Mouse (Mus musculus) small intestine, adult 2 months (tissue): ENCODE results near the gene Gstp2. TPM values are rescaled to one million over a fixed set of nuclear protein-coding genes. Genes with fewer than 3 reads are reported as not detected.
A peak's percentile ranks its signal among the peaks of the same experiment; 100 is the strongest.

Experiments
- H3K27ac ChIP-seq: fragments of 200-500 bp; 2 replicates; pipeline ENCODE4 v1.5.1; 2012; ENCODE audit warnings: low read depth, low read length, control low read depth, inconsistent platforms; ENCODE audit not compliant: insufficient read depth
- H3K27me3 ChIP-seq: fragments of 200-500 bp; 2 replicates; pipeline ENCODE4 v1.6.1; 2012; ENCODE audit warnings: mild to moderate bottlenecking, moderate library complexity, low read length, inconsistent platforms; ENCODE audit not compliant: control insufficient read depth, insufficient read depth
- H3K36me3 ChIP-seq: fragments of 200-500 bp; 2 replicates; pipeline ENCODE4 v1.6.1; 2012; ENCODE audit warnings: mild to moderate bottlenecking, low read length, control low read depth, inconsistent platforms; ENCODE audit not compliant: control insufficient read depth, insufficient read depth
- H3K4me1 ChIP-seq: fragments of 200-500 bp; 2 replicates; pipeline ENCODE4 v1.6.1; 2012; ENCODE audit warnings: low read length, inconsistent platforms, mixed read lengths; ENCODE audit not compliant: control insufficient read depth, insufficient read depth, insufficient read length
- H3K4me3 ChIP-seq: fragments of 200-500 bp; 2 replicates; pipeline ENCODE4 v1.5.1; 2012; ENCODE audit warnings: low read depth, mild to moderate bottlenecking, control low read depth, inconsistent platforms, low read length, moderate library complexity
- CTCF ChIP-seq: fragments of 200-500 bp; IDR thresholded peaks from 2 replicates; pipeline ENCODE4 v1.5.1; 2012; ENCODE audit warnings: low read depth, mild to moderate bottlenecking, control low read depth, inconsistent platforms, low read length, moderate library complexity, mixed read lengths; ENCODE audit not compliant: insufficient replicate concordance, insufficient read length; ENCODE audit errors: extremely low read depth
- POLR2A ChIP-seq: fragments of 200-500 bp; IDR thresholded peaks from 2 replicates; pipeline ENCODE4 v1.6.1; 2012; ENCODE audit warnings: low read depth, mild to moderate bottlenecking, control low read depth, inconsistent platforms, low read length, moderate library complexity
- WGBS: fragments of 180-500 bp; shearing (Covaris S2); methylation state at CpG from one replicate; pipeline ENCODE4 v1.1.7; 2018; 5-methylcytosine and 5-hydroxymethylcytosine counted together
- polyA plus RNA-seq: library from polyadenylated mRNA; depleted of rRNA; stranded (reverse); fragments of >200 nt; gene quantifications from 2 replicates; pipeline ENCODE4 v1.2.3, GENCODE M21; 2012

The Gstp2 gene
- polyA plus RNA-seq, 1 experiment, result 289 TPM

DNA sequence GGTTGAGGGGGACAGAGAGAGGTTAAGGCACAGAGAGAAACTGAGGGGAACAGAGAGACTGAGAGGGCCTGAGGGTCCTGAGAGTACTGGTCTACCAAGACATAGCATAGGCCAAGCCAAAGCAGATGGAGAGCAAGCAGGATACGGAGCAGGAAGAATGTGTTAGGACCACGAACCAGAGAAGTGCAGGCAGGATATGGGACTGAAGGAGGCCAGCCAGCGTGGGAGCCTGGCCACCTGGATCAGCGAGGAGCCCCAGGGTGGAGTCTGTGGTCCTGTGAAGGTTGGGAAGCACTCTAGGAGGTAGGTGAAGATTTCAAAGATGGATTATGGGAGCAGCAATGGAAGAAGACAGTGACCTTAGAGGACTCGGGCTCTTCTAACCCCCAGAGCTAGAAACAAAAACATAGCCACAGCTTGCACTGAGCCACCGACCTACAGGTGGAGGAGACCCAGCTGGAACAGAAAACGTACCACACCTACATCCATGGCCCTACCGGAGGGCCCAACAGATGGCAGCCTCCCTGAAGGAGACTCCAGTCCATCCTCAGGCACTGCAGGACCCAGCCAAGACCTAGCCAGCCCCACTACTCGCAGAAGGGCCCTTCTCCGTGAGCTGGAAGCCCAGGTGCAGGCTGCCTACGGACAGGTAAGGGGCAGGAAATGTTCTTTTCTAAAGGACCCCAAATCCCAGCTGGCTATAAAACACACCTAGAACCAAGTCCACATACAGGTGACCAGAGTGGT, 36.6 kb upstream of the Gstp2 start:
- no peak overlapping the region for H3K4me3 ChIP-seq
- 80% methylated on average over 11 of the region's 11 CpGs for WGBS

DNA sequence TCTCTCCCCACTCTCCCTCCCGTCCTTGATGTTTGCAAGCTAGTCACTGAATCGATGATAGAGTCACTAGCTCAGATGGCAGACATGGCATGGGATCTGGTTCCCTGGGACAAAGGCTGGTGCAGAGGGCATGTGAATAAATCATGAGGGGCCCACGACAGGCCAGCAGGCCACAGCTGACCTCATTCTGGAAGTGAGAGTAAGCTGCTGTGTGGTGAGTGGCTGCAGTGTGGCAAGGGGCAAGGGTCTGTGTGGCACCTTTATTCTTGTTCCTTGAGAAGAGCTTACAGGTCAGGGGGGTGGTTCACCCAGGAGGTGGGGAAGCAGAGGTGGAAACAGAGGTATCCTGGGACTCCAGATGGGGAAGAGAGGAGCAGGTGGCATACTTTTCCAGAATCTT, 35.6 kb upstream of the Gstp2 start, which contains the start of gene Cabp2:
Gene Cabp2 (plus strand): TSS at position 185 of the 400 bp plus-strand sequence.
- H3K27ac ChIP-seq, result no peak within 1 kb of the TSS
- no peaks in the 10 kb centered on the region; the same call in 1 of the 2 replicates for H3K4me1 ChIP-seq
- H3K4me3 ChIP-seq, result no peak within 1 kb of the TSS
- H3K36me3 ChIP-seq, result no peaks in the 10 kb centered on the region
- TF ChIP-seq POLR2A (no peak), CTCF (no peak)
- no peaks in the 10 kb centered on the region for H3K27me3 ChIP-seq
- 81% methylated on average over 3 of the region's 3 CpGs for WGBS

More for the DNA sequence above, 36.6 kb upstream of the Gstp2 start:
- Histone ChIP-seq H3K4me1 (no peaks in the 10 kb centered on the region; the same call in 1 of the 2 replicates), H3K27ac (no peak overlapping the region), H3K27me3 (no peaks in the 10 kb centered on the region), H3K36me3 (no peaks in the 10 kb centered on the region)
- TF ChIP-seq POLR2A (no peak), CTCF (no peak)

GRCm38 (mm10) chr19:4080511-4081009, 34.7 kb upstream of the Gstp2 start:
- Histone ChIP-seq H3K36me3 (no peaks in the 10 kb centered on the region), H3K4me3 (no peak overlapping the region), H3K27ac (no peak overlapping the region), H3K27me3 (no peaks in the 10 kb centered on the region), H3K4me1 (no peaks in the 10 kb centered on the region; the same call in 1 of the 2 replicates)
- TF ChIP-seq CTCF (peak; percentile 44; the same call in 1 of the 2 replicates), POLR2A (no peak)
- 52% methylated on average over 8 of the region's 8 CpGs for WGBS

- Histone ChIP-seq H3K4me1 (no peaks in the 10 kb centered on the region; the same call in 1 of the 2 replicates), H3K4me3 (no peak overlapping the region), H3K36me3 (no peaks in the 10 kb centered on the region), H3K27me3 (no peaks in the 10 kb centered on the region), H3K27ac (no peak overlapping the region)
- 36% methylated on average over 1 of the region's 1 CpGs for WGBS
- TF ChIP-seq CTCF (no peak), POLR2A (no peak)
Measured at GRCm38 (mm10) chr19:4079594-4079993, 33.8 kb upstream of the Gstp2 start.

DNA sequence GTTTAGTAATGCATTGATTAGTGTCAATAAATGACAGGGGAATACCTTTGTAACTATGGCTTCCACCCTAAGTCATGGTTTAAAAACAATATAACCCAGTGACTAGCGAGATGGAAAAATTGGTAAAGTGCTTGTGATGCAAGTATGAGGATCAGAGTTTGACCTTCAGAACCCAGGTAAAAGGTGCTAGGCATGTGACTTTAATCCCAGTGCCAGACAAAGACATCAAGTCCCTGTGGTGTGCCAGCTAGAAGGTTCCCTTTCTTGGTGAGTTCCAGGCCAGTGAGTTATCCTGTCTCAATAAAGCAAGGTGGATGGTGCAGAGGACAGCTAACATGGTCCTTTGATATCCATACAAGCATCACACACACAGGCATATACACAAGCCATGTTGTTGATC, 29.7 kb upstream of the Gstp2 start:
- Histone ChIP-seq H3K4me1 (peaks cover 6% of the 10 kb centered on the region; the same call in 1 of the 2 replicates), H3K27ac (no peak overlapping the region), H3K4me3 (no peak overlapping the region), H3K36me3 (no peaks in the 10 kb centered on the region), H3K27me3 (no peaks in the 10 kb centered on the region)
- 80% methylated on average over 1 of the region's 1 CpGs for WGBS
- TF ChIP-seq POLR2A (no peak), CTCF (no peak)

DNA sequence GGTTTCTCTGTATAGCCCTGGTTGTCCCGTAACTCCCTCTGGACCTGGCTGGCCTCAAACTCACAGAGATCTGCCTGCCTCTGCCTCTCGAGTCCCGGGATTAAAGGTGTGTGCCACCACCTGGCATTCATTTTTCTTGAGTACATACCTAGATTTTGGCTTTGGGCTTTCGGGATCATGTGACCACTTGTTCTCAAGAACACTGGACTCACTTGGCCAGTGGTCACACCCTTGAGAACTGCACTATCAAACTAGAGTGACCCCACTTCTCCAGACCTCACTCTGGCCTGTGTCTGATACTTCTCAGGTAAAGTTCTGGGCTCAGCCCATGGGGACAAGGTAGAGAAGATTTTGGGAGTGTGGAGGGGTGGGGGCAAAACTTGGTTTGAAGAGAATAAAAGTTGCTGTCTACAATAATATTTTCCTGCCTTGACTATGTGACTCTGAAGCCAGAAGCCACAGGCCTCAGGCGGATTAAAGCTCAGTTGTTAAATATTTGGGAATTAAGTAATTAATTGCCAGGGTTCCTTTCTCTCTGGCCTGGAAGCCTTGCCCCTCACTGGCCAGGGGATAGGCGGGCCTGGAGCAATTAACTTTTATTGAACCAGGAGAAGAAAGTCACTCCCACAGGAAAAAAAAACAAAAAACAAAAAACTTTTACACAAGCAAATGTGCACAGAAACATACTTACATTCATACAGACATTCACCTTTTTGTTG, 27.0 kb upstream of the Gstp2 start:
- 60% methylated on average over 6 of the region's 6 CpGs for WGBS
- Histone ChIP-seq H3K4me1 (peaks cover 13% of the 10 kb centered on the region), H3K27me3 (no peaks in the 10 kb centered on the region), H3K36me3 (no peaks in the 10 kb centered on the region), H3K27ac (no peak overlapping the region), H3K4me3 (no peak overlapping the region)
- TF ChIP-seq CTCF, result no peak
- no peak for TF ChIP-seq POLR2A

DNA sequence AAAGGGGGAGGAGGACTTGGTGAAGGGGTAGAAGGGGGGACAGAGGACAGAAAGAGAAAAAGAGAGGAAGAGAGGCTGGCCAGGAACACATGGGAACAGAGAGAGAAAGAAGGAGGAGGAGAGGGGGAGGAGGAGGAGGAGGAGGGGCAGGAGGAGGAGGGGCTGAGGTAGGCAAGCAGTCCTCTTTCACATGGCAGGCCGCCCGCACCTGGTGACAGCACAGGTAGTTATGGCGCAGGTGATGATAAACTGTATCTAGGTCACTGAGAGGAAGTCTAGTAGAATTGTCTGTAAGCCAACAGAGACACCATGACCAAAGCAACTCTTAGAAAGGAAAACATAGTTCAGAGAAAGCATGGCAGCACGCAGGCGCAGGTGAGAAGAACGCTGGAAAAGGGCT, 25.6 kb upstream of the Gstp2 start:
- Histone ChIP-seq H3K4me3 (no peak overlapping the region), H3K27ac (no peak overlapping the region), H3K36me3 (no peaks in the 10 kb centered on the region), H3K27me3 (no peaks in the 10 kb centered on the region), H3K4me1 (peaks cover 16% of the 10 kb centered on the region)
- 62% methylated on average over 6 of the region's 6 CpGs for WGBS
- TF ChIP-seq CTCF (no peak), POLR2A (no peak)
